Mouse (Mus musculus) hindbrain, embryonic 11.5 days (tissue): ENCODE measurements at regions not wholly inside any gene's neighbourhood (a gene's known extent, or its start where the extent isn't known, plus 50 kb on each side); places are given as distances from the start of the nearest gene placed in this dataset.

ENCODE experiments used
- ATAC-seq: fragments of 200-750 bp; cut with Nextera tagmentation; 2 replicates; pipeline ENCODE4 v1.8.0; 2017; ENCODE audit warnings: mild to moderate bottlenecking, moderate TSS enrichment, moderate library complexity; ENCODE audit not compliant: low FRiP score
- DNase-seq: peaks from one replicate; pipeline ENCODE4 v3.0.0-alpha.2; 2015; ENCODE audit warnings: low spot score
- H3K27ac ChIP-seq: fragments of 300-500 bp; sonication (generic); 2 replicates; pipeline ENCODE4 v1.5.1; 2014; ENCODE audit warnings: mild to moderate bottlenecking, low read depth, low read length
- H3K27me3 ChIP-seq: fragments of 300-500 bp; sonication (generic); 2 replicates; pipeline ENCODE4 v1.6.1; 2014; ENCODE audit warnings: mild to moderate bottlenecking, low read length, moderate library complexity, mixed read lengths; ENCODE audit not compliant: control insufficient read depth, insufficient read depth
- H3K36me3 ChIP-seq: fragments of 300-500 bp; sonication (generic); 2 replicates; pipeline ENCODE4 v1.6.1; 2014; ENCODE audit warnings: mild to moderate bottlenecking, low read length, moderate library complexity, mixed read lengths; ENCODE audit not compliant: control insufficient read depth, insufficient read depth
- H3K4me1 ChIP-seq: fragments of 300-500 bp; sonication (generic); replicated peaks from 2 replicates; pipeline ENCODE4 v1.6.1; 2014; ENCODE audit warnings: low read length, mixed read lengths; ENCODE audit not compliant: control insufficient read depth, insufficient read depth
- H3K4me2 ChIP-seq: fragments of 300-500 bp; sonication (generic); replicated peaks from 2 replicates; pipeline ENCODE4 v1.6.1; 2014; ENCODE audit warnings: mild to moderate bottlenecking, low read depth, low read length
- H3K4me3 ChIP-seq: fragments of 300-500 bp; sonication (generic); 2 replicates; pipeline ENCODE4 v1.5.1; 2014; ENCODE audit warnings: low read depth, low read length
- H3K9ac ChIP-seq: fragments of 300-500 bp; sonication (generic); 2 replicates; pipeline ENCODE4 v1.6.1; 2014; ENCODE audit warnings: low read depth, low read length
- H3K9me3 ChIP-seq: fragments of 300-500 bp; sonication (generic); 2 replicates; pipeline ENCODE4 v1.6.1; 2016; ENCODE audit warnings: low read length; ENCODE audit not compliant: control insufficient read depth
- WGBS: fragments of 180-500 bp; shearing (Covaris S2); extraction: QIAGEN DNeasy Blood & Tissue Kit; methylation state at CpG from one replicate; pipeline ENCODE4 v1.1.7; 2014; 5-methylcytosine and 5-hydroxymethylcytosine counted together

DNA sequence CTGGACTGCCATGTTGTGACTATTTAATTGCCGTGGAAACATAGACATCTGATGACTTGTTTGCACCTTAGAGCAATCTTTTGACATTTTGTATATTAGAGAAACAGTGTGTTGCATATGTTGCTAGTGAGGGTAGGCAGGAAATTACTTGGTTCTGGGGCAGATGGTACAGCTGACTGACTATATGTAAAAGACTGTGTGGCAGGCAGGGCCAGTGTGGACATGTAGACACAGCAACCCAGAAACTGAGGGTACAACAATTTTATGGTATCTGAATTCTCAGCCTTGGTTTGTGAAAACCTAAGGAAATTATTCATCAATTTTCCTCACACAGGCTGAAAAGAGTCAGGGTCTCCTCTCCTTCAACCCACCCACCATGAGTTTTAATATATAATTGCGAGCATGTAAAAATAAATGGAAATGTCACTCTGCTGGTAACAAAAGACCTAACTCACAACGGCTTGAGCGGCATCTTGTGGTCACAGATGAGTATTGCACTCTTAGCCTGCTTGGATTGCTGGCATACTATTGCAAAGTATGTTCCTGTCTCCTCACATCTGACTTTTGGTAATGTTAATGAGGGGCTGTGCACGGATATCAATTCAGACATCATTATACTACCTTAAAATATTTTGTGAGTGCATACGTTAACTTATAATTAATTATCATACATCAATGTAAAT lies 329.8 kb downstream of the Psat1 start:
- no peak overlapping the region for H3K4me3 ChIP-seq
- H3K9ac ChIP-seq: no peak overlapping the region
- peak; percentile 78 for DNase-seq
- no peaks in the 10 kb centered on the region for H3K36me3 ChIP-seq
- peak; percentile 37 for ATAC-seq
- H3K4me1 ChIP-seq: peaks cover 2% of the 10 kb centered on the region; the same call in 1 of the 2 replicates
- H3K4me2 ChIP-seq: no peak overlapping the region
- no peaks in the 10 kb centered on the region for H3K27me3 ChIP-seq
- no peak overlapping the region for H3K27ac ChIP-seq
- H3K9me3 ChIP-seq: no peaks in the 10 kb centered on the region
- WGBS: 21% methylated on average over 6 of the region's 6 CpGs

- no peaks in the 10 kb centered on the region for H3K27me3 ChIP-seq
- H3K9ac ChIP-seq: 0 out of 2 replicates have a peak overlapping the region, but pooled peaks have one; percentile 21
- ATAC-seq: peak; percentile 74
These were observed 332.2 kb downstream of the Psat1 start for GRCm38 (mm10) chr19:15614648-15615561.

DNA sequence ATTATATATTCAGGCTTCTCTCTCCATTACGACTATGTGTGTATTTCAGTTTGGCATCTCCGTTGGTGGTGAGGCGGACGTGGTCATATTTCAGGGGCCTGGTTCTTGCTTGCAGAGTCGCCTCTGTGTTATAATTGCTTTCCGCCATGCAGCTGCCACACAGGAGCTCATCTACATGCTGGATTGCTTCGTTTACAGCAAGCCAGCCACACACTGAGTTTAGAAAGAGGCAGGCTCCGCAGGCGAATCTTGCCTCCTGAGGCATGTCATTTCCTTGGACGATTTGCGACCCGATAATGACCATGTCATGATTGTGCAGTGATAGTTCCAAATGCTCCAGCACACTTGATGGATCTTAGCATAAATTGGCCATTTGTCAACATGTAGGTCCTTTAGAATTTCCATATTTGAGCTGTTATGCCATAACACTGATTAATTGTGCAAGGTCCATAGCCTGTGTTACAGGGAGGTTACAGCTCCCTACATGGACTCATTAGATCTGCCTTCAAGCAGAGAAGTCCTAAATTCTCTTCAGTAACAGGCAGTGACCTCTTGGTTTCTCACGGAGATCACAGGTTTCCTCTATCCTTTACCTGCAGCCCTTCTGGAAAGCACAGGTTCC lies 335.9 kb downstream of the Psat1 start:
- ATAC-seq (peak; percentile 69), DNase-seq (peak; percentile 40)
- H3K9ac ChIP-seq: no peak overlapping the region
- H3K4me1 ChIP-seq: peaks cover 5% of the 10 kb centered on the region; the same call in 1 of the 2 replicates
- no peaks in the 10 kb centered on the region for H3K9me3 ChIP-seq
- 54% methylated on average over 13 of the region's 13 CpGs for WGBS
- H3K36me3 ChIP-seq: no peaks in the 10 kb centered on the region
- H3K4me3 ChIP-seq: no peak overlapping the region
- no peak overlapping the region for H3K4me2 ChIP-seq
- H3K27ac ChIP-seq: no peak overlapping the region
- H3K27me3 ChIP-seq: no peaks in the 10 kb centered on the region

More at GRCm38 (mm10) chr19:15614648-15615561, 332.2 kb downstream of the Psat1 start:
- peak overlapping the region; percentile 37; the same call in 1 of the 2 replicates for H3K27ac ChIP-seq
- 25% methylated on average over 19 of the region's 19 CpGs for WGBS
- peak; percentile 59 for DNase-seq
- H3K4me2 ChIP-seq: peak overlapping the region; percentile 27
- no peaks in the 10 kb centered on the region for H3K36me3 ChIP-seq
- no peak overlapping the region for H3K4me3 ChIP-seq
- no peaks in the 10 kb centered on the region for H3K9me3 ChIP-seq
- peaks cover 5% of the 10 kb centered on the region; the same call in 1 of the 2 replicates for H3K4me1 ChIP-seq

DNA sequence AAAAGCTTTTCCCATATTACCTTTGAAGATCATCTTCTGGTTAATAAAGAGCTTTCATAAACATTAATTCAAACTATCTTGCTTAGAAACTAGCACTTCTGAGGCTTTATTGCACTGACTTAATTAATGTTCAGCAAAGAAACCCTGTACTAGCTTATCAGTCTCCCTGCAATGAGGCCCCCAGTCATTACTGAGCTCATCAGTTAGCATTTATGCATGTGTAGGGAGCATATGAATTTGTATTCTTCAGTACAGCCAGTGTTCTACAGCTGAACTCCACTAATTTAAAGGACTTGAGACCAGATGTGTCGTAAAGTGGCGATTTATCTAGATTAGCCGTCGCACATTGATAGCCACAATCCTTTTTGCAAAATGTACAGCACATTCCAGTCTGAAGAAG lies 340.7 kb downstream of the Psat1 start:
- peaks cover 3% of the 10 kb centered on the region; the same call in 1 of the 2 replicates for H3K4me1 ChIP-seq
- H3K27me3 ChIP-seq: no peaks in the 10 kb centered on the region
- 78% methylated on average over 4 of the region's 4 CpGs for WGBS
- no peak overlapping the region for H3K27ac ChIP-seq
- H3K36me3 ChIP-seq: no peaks in the 10 kb centered on the region
- H3K4me3 ChIP-seq: no peak overlapping the region
- DNase-seq (no peak), ATAC-seq (no peak)
- no peaks in the 10 kb centered on the region for H3K9me3 ChIP-seq
- no peak overlapping the region for H3K9ac ChIP-seq
- no peak overlapping the region for H3K4me2 ChIP-seq

GRCm38 (mm10) chr19:15592821-15593220 lies 354.3 kb downstream of the Psat1 start:
- ATAC-seq (no peak), DNase-seq (no peak)
- Histone ChIP-seq H3K9me3 (no peaks in the 10 kb centered on the region), H3K27me3 (no peaks in the 10 kb centered on the region), H3K4me3 (no peak overlapping the region), H3K27ac (no peak overlapping the region), H3K4me1 (no peaks in the 10 kb centered on the region), H3K36me3 (no peaks in the 10 kb centered on the region), H3K4me2 (no peak overlapping the region), H3K9ac (no peak overlapping the region)
- WGBS: 79% methylated on average over 2 of the region's 2 CpGs

DNA sequence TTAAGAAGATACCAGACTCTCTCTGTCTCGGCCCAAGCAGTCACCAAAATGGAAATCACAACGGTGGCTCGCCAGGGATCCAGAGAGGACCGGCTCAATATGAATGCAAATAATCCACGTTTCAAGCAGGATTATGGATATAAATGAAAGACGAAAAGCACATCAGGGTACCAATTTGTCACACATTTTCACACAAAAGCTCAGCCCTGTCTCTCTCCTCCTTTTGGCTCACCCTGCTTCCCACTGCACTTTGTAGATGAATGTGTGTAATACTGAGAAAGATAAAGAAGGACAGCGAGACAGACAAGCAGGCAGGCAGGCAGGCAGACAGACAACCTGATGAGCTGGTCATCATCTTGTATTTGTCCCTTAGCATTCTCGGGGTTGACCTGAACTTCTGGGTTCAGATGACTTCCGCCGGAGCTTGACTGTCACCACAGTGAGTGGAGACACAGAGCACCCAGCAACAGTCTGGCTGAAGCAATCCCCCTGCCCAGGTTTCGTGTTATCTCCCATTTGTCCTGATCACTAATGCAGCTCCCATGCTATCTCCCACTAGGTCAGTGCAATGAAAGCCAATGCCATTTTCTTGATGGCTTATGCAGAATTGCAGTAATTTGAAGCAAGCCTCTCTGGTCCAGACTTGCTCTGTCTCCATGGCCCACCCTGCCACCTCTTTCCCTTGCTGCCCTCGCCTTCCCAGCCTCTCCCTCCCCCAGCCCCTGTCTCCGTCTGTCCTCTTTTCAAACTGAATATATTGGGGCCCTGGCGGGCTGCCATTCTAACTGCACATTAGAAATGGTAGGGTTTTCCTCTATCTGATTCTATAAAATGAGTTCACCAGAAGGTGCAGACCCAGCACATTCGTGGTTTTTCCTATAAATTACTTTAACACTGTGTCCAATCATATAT lies 363.1 kb downstream of the Psat1 start:
- DNase-seq: peak; percentile 33
- peak; percentile 67 for ATAC-seq
- Histone ChIP-seq H3K4me2 (peak overlapping the region; percentile 17; the same call in 1 of the 2 replicates), H3K4me1 (no peaks in the 10 kb centered on the region), H3K9ac (no peak overlapping the region), H3K27ac (no peak overlapping the region), H3K9me3 (no peaks in the 10 kb centered on the region), H3K4me3 (no peak overlapping the region), H3K27me3 (no peaks in the 10 kb centered on the region), H3K36me3 (no peaks in the 10 kb centered on the region)
- WGBS: 41% methylated on average over 15 of the region's 15 CpGs

- peak; percentile 5 for DNase-seq
- H3K27me3 ChIP-seq: no peaks in the 10 kb centered on the region
- no peak overlapping the region for H3K9ac ChIP-seq
- no peaks in the 10 kb centered on the region for H3K4me1 ChIP-seq
- ATAC-seq: no peak
- H3K36me3 ChIP-seq: no peaks in the 10 kb centered on the region
- 31% methylated on average over 8 of the region's 8 CpGs for WGBS
- peak overlapping the region; percentile 17; the same call in 1 of the 2 replicates for H3K4me2 ChIP-seq
- H3K27ac ChIP-seq: no peak overlapping the region
- H3K4me3 ChIP-seq: no peak overlapping the region
- no peaks in the 10 kb centered on the region for H3K9me3 ChIP-seq
These were observed 363.9 kb downstream of the Psat1 start for GRCm38 (mm10) chr19:15583106-15583781.
